Mouse (Mus musculus) CD4-positive naive resting alpha-beta T cell, adult 76 days (primary cell): ENCODE results near the gene Bod1l. TPM values are rescaled to one million over a fixed set of nuclear protein-coding genes. Genes with fewer than 3 reads are reported as not detected.

Experiments
- total RNA-seq: library from RNA; stranded (reverse); gene quantifications from one replicate; pipeline ENCODE4 v1.2.4, GENCODE M21; 2023

Bod1l gene
- 38.4 TPM for total RNA-seq

DNA sequence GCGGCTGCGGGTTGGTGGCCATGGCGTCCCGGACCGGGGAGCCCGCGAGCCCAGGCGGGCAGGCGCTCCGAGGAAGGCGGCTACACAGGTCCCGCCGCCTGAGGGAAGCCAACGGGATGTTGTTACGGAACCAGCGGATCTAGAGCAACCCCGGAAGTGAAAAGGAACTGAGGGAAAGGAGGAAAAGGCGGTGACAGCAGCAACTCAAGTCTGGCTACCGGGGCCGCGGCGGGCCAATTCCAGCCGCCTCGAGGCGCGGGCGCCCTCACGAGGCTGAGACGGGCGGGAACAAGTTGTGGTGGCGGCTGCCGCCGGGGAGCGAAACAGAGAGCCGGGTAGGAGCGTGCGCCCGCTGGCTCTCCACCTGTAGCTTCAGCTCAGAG is at the start of gene Bod1l:
Bod1l (minus strand) TSS at position 169 of the 383 bp plus-strand sequence.

DNA sequence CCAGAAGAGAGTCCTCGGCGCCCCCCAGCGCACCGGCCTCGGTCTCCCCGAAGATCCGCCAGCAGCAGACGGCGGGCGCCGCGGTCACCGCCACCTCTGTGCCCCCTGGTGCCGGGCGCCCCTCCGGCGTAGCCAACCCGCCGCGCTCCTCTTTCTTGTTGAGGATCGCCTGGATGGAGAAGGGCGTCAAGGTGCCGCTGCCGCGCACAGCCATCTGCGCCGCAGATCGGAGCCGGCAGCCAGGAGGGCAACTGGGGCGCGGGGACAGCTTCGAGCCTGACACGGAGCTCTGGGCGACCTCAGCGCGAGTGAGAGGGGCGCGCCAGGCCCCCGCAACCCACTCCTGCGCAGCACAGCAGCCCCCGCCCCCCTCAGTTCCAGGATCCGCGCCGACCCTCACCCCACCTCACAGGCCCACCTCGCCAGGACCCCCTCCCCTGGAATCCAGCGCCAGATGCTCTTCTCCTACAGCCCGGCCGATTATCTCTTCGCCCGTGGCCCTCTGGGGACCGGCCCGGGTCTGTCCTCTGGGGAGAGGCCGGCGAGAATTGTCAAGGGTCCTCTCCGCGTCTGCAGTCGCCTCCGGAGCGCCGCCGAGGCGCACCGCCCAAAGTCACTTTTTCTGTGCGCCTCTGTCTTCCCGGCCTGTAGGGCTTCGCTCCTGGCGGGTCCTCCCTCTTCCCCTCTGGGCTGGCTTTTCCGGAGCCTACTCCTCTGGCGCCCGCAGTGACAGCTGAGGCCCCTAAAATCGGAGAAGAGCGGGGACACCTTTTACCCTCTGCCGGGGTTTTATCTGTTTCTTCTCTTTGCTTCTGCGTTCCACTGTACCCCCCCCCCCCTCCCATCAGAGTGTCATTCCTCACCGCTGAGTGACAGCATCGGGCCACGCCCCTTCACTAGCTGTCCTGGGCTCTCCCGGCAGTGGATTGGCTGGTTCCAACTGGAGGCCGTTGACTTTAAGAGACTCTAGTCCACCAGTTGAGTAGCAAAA is 80.1 kb downstream of the Bod1l start, which contains the start of gene Nkx3-2:
Nkx3-2 (minus strand) TSS at position 771 of the 991 bp plus-strand sequence.

Other genes with a start within 250 kb of the Bod1l start
- 18.7 TPM for gene Rab28, start 136.2 kb downstream of the Bod1l start, total RNA-seq
- gene Nkx3-2, start 79.8 kb downstream of the Bod1l start, total RNA-seq: not detected
- not detected for gene Gm16223, start 223.6 kb upstream of the Bod1l start, total RNA-seq